Mouse (Mus musculus) adrenal gland, adult 18-20 months (tissue): Measurements from ENCODE around the gene Cdkl3. TPM values are rescaled to one million over a fixed set of nuclear protein-coding genes. Genes with fewer than 3 reads are reported as not detected.

Source experiments
- DNase-seq, 2 experiments: peaks; one replicate each; pipeline ENCODE4 v3.0.0; 2021 to 2022; ENCODE audit warnings: low spot score in 2 of 2
- long read RNA-seq, 2 experiments: library from polyadenylated mRNA; stranded (forward); transcript quantifications; one replicate each; pipeline ENCODE4 v2.0.0; 2021
- total RNA-seq, 2 experiments: library from RNA; stranded (reverse); gene quantifications; 1 replicate in 1 of 2; 2 replicates in 1 of 2; pipeline ENCODE4 v1.2.3; 2021

Gene Cdkl3
- 1 to 10 TPM; 3.5 to 7.0 TPM for total RNA-seq
- long read RNA-seq, experiment 1, partial matches to known transcripts: 0 of 4 reads
- long read RNA-seq, experiment 1, other reads (novel, unspliced or antisense): 4 of 4 reads
- long read RNA-seq, experiment 2, partial matches to known transcripts: 1 of 9 reads
- long read RNA-seq, experiment 2, other reads (novel, unspliced or antisense): 8 of 9 reads

DNA sequence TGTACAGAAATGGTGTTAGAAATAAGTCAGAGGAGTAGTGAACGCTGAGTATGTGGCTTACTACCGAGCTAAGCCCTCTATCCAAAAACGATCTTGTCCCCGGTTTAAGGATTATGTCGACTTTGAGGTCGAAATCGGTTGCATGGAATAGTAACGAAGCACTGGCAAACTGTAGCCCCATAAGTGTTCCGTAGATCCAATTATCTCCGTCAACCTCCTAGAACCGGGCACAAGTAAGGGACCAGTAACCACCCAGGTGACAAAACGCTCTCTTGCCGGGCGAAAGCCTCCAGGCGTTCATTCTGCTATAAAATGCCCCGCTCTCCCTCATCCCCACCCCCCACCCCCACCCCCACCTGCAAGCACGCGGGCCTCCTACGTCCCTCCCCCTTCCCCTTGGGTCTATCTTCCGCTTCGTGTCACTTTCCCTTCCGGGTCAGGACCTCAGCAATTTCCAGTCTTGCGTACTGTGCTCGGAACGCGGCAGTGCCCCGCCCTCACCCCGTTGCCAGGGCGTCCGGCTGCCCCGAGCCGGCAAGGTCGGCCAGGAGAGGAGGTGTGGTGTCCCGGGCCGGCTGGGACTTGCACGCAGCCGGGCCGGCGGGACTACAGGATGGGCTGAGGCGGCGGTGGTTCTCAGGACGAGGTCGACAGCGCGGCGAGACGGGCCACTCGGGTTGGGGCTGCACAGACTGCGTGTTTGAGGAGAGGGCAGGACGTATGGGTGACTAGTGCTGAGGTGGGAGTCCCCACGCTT is at the start of gene Cdkl3:
Cdkl3 (plus strand) TSS at position 450 of the 757 bp plus-strand sequence.
- peak; percentile 89 for DNase-seq

DNA sequence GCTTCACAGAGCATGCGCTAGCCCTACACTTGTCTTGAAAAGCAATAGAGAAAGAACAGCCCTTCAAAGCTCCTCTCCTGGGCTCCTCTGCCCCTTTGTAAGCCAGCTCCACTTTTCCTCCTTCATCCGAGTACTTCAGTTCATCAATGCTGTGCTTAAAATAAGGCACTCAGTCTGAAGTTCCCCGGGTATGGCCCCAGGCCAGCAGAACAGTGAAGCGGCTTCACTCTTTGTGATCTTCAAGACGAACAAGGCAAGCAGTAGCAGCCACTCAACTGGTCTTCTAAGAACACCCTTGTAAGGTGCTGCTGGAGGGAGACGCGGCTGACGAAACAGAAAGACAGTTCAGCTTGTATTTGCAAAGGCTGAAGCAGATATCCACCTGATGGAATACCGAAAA is 47.9 kb upstream of the Cdkl3 start:
- no peak for DNase-seq

DNA sequence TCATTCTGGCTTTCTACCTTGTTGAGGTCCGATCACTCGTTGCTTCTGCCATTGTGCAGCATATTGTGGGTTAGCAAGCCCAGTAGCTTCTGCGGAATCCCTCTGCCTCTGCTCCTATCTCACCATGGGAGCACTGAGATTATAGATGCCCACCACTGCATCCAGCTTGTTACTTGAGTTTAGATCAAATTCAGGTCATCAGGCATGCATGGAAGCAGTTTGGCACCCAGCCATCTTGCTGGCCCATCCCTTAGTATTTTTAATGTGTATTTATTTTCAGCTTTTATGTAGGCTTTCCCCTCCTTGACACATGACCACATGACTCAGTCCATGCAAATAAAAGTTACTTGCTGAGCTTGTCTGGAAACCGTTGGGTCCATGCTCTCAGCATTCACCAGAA is 46.3 kb upstream of the Cdkl3 start:
- DNase-seq: no peak

DNA sequence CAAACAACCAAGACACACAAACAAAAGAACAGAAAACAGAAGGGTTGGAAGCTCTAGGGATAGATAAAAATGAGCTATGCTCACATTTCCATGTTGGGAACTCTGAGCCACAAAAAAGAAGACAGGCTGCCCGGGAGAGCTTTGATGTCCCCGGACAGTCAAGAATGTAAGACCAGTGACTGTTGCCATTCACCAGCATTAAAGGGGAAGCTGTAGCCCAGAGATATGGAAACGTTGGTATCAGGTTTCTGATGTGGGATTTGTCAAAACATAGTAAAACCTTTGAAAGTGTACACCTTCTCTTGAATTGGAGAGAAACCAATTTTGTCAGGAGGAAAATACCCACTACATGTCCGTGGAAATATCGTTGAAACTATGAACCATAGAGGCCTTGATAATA is 44.5 kb upstream of the Cdkl3 start:
- DNase-seq: no peak

DNA sequence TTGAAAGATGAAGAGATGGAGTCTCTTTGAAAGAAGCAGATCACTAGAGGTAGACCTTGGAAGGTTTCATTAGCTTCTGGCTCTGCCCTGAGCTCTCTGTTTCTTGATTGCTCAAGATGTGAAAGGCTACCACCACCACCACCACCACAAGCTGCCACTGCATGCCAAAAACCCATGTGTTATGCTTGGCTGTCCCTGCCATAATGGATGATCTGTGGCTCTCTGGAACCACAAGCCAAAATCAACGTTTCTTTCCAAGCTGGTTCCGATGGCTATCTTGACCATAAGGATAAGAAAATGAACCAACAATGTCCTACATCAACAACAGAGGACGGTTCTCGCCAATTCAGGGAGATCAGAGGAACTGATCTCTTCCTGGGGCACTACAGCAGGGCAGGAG is 44.0 kb upstream of the Cdkl3 start:
- no peak for DNase-seq

DNA sequence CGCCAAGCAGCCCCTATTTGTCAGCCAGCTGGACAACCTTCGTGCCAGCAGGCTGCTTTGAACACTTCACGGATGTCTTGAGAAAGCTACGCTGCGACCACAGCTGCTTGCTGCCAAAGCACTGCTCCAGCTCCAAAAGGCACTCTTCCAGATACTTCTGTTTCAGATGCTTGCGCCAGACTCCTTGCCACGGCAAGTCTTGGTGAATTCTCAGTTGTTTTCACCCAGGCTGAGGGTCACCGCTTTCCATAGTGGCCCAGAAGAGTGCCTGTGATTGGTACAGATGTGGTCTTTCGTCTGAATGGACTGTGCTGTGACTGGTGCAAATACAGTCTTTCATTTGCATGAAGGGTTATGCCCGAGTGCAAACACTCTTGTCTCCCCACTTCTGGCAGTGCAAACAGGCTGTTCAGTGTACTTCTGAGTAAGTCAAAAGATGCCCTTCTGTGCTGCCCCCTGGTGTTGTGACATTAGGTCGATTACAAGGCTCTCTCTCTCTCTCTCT is 43.0 kb upstream of the Cdkl3 start:
- DNase-seq: no peak

DNA sequence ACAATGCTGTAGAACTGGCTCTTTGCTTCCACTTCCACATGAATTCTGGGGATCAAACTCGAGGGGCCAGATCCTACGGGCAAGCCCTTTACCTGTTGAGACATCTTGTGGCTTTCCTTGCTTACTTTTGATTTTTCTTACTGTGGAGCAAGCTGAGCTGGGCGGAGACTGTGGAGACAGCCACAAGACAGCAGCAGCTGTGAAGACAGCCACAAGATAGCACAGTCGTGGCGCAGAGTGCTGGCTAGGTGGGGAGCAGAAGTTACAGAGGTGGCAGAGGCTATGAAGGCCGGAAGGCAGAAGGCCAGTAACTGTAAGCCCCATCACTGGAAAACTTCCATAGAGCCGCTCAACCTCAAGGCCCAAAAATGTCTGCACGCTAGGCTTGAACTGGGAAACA is 42.3 kb upstream of the Cdkl3 start:
- DNase-seq: no peak

DNA sequence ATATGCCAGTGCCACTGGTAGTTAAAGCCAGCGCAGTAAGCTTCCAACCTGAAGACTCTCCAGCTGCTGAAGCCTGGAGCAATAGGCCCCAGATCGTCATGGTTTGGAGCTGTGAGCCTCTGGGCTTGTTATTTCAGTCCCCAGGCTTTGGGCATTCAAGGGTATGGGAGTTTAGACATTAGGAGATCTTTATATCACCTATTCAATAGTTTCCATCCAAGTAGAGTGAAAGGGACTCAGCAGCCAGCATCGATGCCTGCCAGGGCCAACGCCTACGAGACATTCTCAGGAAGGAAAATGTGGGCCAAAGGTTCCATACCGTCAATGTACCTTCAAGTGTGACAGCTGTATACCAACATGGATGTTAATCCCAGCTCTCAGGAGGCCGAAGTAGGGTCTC is 41.7 kb upstream of the Cdkl3 start:
- DNase-seq: no peak

DNA sequence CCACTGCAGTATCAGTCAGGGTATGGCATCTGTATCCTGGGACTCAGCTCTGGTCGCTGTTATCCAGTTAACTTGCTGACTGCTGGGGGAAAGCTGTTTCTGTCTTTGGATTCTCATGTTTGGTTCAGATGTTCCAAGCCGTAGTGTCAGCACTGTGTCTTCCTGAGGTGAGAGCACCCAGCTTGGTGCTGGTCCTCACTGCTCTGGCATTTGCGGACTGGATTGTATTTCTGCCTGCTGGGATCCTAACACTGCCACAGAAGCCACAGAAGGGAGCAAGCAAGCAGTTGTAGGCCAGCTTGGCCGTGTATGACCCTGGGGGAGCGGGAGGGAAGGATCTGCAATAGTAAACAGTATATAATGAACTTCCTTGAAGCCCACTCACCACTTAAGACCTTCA is 37.4 kb upstream of the Cdkl3 start:
- DNase-seq: no peak

DNA sequence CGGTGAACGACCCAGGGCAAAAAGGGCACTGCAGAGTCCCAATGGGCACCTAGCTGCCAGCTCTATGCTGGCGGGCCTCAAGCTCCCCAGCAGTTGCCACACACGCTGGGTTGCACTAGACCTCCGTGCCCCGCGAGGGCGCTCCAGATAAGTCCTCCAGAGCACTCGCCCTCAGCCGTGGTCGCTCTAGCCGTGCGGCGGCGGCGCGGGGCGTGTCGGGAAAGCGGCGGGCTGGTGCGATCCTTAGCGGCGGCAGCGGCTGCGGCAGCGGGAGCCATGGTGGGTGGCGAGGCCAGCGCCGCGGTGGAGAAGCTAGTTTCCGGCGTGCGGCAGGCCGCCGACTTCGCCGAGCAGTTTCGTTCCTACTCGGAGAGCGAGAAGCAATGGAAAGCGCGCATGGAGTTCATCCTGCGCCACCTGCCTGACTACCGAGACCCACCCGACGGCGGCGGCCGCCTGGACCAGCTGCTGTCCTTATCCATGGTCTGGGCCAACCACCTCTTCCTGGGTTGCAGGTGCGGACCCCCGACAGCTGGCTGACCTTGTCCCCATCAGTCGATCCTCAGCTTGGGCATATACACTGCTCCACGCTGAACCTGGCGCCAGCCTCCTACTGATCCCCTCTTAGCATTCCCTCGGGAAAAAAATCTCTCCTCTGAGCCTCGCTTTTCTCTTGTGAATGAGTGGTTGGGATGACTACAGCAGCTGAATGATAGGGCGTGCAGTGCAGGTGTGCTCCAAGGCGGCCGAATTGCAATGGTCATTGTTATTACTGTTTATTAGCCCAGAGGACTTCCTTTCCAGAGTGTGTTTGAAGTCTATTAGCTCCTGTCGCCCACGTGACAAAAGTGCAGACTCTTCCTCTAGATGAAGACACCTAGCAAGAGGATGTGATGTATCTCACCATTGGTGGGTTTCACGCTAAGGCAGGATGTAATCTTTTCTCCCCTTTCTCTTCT is 36.3 kb upstream of the Cdkl3 start, which contains the start of gene Cdkn2aipnl:
Cdkn2aipnl (plus strand) TSS at position 219 of the 959 bp plus-strand sequence.
- DNase-seq: peak; percentile 98 to 99

DNA sequence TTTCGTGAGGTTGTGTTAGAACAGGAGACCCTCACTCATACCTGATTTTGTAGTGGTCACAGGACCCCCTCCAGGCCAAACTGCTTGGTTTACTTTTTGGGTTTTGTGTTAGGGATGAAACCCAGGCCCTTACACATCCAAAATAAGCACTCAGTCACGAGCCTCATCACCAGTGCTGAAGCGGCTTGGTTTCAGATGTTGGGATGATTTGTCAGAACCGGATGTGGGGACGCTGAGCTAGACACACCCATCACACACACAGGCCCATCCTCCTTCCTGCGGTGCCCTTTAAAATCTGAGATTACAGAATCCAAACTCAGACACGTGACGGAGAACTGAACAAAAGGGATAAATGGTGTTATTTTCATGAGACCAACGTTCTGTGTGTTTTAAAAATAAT is 35.1 kb upstream of the Cdkl3 start:
- no peak for DNase-seq

DNA sequence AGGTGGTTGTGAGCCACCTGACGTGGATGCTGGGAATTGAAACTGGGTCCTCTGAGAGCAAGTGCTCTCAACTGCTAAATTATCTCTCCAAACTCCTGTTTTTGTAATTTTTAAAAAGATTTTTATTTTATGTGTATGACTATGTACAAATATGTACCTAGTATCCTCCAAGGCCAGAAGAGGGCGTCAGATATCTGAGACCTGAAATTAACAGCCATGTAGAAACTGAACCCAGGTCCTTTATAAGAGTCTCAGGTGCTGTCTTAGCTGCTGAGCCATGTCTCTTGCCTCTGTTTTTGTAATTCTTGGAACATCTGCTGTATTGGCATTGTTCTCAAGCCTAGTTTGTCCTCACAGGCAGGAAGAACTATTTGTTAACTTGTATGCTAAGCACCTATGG is 34.5 kb upstream of the Cdkl3 start:
- DNase-seq: no peak

DNA sequence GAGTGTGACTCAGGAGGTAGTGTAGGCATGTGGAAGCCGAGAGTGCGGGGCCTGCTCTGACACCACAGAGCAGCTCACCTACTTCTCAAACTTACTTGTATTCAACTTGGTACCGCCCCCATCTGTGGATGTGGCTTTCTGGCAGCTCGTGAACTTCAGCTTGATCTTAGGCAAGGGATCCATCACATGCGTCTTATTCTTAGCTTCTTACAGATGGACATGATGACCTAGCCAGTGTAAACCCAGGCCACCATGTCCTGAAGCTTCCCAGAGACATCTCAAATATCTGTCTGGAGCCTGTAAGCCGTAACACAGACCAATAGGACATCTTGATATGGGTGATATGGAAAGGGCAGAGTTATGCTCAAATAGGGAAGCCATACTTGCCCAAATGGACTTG is 32.4 kb upstream of the Cdkl3 start:
- DNase-seq: no peak

DNA sequence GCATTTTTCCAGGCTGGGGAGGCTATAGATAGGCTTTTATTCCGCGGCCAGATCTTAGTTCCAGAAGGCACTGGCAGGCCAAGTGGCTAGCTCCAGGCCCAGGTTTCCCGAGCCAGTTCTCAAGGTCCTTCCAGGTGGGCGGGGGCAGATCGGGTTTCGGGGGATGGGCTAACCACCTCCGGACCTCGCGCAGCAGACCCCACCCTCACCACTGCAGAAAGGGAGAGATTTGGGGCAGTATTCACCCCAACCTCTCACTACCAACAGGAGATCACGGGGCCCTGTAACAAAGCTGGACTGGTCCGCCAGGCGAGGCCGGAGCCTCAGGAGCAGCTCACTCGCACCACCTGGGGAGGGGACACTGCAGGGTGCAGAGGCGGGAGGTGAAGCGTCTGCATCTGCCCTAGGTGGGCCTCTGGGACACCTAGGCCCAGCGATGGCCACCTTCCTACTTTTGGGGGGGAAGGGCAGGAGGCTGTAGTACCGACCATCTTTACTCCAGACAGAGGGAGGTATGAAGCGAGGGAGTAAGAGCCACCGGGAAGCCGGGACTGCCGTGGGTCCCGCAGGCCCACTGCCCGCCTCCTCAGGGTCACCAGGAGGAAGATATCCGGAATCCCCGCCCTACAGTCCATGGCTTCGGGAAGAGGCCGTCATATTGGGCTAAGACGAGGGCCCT is 4.3 kb upstream of the Cdkl3 start:
- DNase-seq: peak; percentile 48 to 53

DNA sequence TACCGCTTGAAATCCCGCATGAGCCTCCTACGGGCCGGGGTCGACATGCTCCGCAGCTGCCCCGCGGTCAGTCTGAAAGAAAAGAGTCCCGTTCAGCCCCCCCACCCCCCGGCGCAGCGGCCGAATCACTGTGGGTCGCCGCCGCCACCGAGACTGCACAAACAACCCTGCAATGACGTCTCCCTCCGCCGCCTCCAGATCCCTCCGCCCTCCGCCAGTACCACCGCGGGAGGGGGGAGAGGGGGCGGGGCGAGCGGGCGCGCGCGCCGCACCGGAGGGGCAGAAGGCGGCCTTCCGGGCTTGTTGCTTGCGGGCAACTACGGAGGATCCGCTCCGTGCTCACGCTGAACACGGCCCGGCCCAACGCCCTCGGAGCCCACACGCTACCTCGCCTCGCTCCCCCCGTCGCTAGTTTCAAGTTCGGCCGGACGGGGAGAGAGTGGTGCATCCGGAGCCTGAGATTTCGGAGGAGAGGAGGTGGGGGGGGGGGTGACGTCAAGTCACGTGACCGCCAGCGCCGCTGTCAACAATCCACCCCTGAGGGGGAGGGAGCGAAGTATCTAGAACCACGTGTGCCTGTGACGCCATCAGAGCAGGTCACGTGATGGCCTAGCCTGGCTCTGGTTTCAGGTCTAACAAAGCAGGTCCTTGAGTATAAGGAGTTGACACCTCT is 3.6 kb upstream of the Cdkl3 start, which contains the start of gene Ube2b:
Ube2b (minus strand) TSS at position 473 of the 673 bp plus-strand sequence.
- peak; percentile 90 to 92 for DNase-seq

DNA sequence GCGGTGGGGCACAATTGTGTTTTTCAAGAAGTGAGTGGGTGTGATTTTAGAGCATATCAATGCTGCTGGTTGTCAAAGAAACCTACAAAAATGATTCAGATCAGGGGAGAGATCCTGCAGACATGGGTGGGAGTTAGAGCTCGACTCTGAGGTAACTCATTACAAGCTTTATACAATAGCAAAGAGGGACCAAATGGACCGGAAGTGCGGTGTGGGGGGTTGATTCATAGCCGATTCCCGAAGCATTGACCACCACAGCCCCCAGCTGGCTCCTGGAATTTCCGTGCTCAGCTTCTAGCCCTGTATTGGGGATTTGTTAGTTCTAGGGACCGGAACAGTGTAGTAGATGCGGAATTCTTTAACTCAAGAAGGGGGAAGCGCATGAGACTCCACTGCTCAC is 2.7 kb upstream of the Cdkl3 start:
- DNase-seq: no peak

DNA sequence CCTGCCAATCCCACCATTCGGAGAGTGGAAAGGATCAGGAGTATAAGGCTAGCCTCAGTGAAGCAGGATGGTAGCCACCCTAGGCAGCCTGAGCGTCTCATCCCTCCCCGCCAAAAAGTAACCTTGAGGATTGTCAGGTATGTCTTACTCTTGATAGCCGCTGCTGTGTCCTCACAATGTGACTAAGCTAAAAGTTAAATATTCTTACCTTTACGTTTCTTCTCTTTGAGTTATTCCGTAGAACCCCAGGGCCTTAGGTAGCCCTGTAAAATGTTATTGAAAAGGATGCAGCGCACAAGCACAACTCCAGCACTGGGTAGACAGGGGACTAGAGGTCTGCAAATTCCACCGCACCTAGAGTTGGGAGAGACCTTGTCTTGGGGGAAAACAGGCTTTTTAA is 2.2 kb upstream of the Cdkl3 start:
- no peak for DNase-seq

DNA sequence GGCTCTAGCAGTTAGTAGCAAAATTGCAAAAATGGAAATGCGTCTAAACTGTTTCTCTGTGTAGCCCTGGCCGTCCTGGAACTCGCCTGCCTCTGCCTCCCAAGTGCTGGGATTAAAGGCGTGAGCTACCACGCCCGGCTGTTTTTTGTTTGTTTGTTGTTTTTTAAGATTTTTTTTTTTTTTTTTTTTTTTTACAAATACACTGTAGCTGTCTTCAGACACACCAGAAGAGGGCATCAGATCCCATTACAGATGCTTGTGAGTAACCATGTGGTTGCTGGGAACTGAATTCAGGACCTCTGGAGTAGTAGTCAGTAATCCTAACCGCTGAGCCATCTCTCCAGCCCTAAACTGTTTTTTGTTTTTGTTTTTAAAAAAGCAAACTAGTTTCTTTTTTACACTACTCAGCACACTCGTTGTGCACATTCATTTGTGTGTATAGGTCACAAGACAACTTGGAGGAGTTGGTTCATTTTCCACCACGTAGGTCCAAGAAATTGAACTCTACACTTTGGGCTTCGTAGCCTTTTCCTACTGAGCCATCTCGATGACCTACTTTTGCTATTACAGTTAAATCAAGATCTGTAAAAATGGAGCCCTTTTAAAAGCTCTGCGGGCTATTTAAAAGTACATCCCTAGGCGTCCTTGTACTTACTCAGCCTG is 1.0 kb upstream of the Cdkl3 start:
- no peak for DNase-seq

DNA sequence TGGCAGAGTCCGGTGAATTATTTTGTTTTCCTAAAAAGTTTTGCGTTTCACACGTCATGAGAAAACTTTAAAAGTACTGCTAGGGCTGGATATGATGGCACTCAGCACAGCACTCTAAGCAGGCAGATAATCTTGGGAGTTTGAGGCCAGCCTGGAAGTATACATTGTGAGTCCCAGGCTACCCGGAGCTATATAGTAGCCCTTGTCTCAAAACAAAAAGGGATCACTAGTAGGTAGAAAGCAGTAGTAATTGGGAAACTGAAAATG is 583 bp upstream of the Cdkl3 start:
- peak in 1 of 2 experiments; percentile 24 for DNase-seq

DNA sequence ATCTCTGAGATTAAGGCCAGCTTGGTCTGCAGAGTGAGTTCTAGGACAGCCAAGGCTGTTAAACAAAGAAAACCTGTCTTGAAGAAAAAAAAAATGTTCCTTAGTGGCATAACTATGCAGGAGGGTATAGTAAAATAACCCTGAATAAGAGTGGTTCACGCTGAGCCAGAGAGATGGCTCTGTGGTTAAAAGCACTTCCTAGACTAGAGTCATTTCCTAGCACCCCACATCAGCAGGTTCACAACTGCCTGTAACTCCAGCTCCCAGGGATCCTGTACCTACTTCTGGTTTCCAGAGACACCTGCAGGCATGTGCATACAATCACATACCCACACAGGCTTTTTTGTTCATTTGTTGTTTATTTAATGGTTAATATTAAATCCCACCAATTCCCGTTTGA is 1.6 kb downstream of the Cdkl3 start:
- no peak for DNase-seq
